Mouse (Mus musculus): ENCODE results near the gene Dlst. TPM values are rescaled to one million over a fixed set of nuclear protein-coding genes. Genes with fewer than 3 reads are reported as not detected.
"Not testable (repeated sequence)": the region's sequence is repeated elsewhere in the genome, so short reads cannot be mapped to it uniquely, and the experiment has no call there.

Dlst gene
- total RNA-seq, 2 experiments from 2014 or later = 348 to 363 TPM

DNA sequence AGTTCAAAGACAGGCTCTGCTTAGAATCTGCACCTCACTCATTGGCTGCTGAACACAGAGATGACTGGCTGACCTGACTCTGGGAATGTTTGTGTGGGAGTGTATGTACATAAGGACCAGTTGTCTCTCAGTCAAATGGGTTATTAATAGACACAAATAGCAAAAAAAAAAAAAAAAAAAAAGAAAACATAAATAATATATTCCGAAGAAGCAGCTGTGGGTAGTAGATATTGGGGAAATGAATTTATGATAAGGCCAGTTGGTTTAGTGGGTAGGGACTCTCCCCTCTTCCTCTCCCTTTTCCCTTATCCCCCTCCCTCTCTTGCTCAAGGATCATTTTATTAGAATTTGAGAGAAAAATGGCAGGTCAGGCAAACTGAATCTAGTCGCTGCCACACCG lies 3.3 kb downstream of the Dlst start:
- no peak for DNase-seq

DNA sequence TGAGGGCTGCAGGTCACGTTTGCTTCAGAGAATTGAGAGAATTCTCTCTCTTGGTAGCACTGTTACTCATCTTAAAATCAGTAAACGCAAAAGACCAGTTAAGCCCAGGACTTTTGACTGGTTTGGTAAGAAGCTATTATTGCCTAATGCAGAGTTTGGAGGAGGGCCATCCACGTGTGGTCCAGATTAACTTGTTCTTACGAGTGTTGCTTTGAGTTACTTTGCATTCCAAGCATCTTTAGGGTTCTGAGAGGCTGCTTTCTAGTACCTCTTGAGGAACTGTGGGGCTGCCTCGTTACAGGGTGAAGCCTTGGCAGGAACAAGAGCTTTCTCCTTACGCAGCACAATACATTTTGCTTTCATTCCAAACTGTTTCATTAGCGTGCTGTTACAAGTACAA lies 5.0 kb downstream of the Dlst start:
- DNase-seq = no peak

DNA sequence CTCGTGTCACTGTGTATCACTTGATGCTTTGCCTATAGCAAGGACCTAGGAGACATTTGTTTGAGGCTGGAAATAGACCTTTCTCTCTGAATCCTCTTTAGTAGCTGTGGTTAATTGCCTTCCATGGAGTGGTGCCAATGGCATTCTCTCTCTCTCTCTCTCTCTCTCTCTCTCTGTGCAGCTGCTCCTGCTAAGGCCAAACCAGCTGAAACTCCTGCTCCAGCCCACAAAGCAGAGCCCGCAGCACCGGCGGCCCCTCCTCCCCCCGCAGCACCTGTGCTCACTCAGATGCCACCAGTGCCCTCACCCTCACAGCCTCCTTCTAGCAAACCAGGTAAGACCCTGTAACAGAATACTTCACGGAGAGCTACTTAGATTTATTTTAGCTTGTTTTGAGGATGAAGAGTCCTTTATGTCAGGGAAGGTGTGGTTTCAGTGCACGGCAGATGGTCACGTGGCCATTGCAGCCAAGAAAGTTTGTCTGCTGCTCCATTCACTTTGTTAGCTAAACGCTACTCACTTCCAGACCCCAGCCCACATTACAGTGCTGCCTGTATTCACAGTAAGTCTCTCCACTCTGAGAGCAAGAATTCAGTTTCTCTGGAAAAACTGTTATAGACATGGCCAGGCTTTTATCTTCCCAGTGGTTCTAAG lies 11.3 kb downstream of the Dlst start:
- DNase-seq = no peak

DNA sequence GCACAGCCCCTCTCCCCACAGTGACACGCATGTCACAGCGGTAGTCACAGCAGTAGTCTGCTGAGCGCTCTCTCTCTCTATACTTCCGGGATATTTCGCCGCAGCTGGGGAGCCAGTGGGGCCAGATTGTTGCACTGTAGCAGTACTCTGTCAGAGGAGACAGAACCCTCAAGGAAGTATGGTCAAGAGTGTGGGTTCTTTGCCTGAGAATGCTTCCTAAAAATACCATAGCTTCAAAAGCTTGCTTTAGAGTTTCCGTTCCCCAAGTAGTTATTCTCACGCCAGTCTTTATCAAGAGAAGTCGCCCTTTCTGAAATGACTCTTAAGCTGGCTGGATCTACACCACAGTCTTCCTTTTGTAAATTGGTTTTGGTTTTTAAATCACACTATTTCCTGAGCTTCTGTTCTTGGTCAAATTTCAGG lies 12.5 kb downstream of the Dlst start:
- no peak for DNase-seq

DNA sequence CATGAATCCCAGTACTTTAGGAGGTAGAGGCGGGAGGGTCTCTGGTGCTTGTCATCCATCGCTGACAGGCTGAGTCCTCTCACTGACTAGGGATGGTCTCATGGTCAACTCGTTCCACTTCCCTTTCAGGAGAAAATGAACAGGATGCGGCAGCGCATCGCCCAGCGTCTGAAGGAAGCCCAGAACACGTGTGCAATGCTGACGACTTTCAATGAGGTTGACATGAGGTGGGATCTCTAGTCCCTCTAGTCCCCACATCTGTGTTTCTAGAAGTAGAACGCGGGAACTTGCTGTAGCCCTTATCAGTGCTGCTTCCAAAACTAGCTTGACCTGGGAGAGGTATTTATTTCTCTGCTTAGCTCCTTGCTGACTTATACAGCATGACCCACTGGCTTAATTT lies 13.0 kb downstream of the Dlst start:
- DNase-seq = no peak

DNA sequence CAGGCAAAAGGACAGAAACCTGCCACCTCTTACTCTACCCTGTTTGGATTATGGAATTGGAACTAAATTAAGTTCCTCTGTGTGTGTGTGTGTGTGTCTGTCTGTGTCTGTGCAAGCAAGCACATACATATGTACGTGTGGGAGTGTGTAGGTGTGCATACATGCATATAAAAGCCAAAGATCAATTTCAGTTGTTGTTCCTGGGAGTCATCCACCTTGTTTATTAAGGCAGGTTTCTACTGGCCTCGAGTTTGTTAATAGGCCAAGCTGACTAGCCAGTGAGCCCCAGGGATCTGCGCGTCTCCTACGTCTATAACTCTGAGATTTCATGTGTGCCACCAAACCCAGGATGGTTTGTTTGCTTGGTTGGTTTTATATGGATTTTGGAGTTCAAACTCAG lies 14.1 kb downstream of the Dlst start:
- DNase-seq = no peak

DNA sequence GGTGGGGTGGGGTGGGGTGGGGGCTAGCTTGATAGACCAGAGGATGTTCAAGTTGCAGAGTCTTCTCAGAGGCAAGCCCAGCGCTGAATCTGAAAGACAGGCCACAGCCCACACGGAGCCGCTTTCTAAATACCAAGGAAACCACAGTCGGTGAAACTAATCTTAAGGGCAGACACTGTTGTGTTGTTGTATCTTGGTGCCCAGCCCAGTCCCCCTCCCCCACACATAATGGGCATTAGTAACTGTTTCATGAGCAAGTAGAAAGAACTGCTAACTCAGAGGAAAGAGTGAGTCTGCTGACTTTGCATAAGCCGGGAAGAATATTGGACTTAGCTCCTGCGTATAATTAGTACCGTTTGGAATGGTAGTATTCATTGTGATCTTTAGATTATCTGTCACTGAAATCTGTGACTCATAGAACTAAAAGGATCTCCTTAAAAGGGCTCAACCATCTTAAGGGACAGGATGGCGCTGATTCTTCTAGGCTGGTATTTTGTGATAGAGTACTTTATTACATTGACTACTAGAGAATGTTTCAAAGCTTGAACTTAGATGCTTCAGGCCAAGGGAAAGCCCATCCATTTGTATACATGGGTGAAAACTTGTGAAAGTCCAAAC lies 16.5 kb downstream of the Dlst start:
- no peak for DNase-seq

DNA sequence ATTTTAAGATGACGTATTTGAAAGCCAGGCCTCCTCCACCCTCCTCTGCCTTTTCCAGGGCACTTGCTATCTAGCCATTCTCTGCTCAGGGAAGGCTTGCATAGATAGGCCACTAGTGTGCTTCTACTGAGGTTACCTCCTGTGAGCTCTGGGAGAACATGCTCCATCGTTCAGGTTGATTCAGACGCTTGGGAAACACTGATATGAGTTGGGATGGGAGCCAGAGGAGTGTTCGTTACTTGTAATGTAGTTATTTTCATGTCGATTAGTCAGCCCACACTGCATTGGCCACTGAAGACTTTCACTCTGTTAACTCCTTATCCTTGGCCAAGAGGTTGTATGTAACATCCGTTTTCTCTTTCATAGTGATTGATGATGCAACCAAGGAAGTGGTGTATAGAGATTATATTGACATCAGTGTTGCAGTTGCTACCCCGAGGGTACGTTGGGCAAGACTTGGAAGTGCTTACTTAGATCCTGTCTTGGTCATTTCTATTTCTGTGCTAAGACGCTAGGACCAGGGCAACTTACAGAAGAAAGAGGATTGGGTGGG lies 18.9 kb downstream of the Dlst start:
- no peak for DNase-seq

DNA sequence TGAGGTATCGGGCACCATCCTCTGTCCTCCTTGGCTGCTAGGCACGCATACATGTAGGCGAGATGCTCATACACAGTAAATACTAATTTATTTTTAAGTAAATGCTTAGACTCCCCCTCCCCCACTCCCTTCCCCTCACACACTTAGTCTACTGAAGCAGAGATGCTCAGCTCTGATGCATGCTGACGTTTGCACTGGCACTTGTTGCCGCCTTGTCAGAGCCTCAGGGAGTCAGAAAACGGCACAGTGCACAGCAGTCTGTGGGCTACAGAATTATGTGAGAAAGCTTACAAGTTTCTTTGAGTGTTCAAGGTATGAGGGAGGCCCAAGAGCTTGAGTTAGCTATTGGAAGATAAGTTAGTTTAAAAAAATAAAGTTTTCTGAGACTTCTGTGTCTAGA lies 20.7 kb downstream of the Dlst start:
- DNase-seq = no peak

DNA sequence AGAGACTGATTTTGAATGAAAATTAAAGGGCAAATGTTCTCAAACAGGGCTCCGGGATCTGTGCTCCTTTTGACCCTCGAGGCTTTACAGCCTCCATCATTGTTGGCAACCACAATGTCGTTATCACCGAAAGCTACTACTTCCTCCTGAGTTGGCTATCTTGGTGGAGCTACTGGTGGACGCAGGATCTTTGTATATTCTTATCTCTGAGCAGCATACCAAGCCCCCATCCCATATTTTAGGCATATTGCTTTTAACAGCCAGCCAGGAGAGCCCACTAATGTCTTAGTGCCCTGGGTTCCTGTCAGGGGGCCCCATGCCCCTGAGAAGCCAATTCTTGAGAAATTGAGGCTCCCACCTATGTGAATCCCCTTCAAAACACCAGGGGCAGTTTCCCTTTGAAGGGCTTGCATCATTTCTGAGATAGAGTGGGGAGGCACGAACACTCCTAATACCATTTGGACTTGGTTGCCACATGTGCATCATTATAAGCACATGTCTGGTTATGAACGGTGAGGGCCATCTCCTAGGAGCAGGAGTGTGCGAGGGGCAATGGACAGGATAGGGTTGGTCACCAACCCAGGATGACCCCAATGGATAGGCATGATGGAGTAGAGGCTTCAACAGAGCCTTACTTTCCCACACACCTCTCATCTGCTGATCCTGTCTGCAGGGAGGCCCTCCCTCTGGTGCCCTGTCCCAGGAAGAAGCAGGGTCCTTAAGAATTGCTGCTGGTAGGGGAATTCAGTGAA lies 23.6 kb downstream of the Dlst start:
- no peak for DNase-seq

DNA sequence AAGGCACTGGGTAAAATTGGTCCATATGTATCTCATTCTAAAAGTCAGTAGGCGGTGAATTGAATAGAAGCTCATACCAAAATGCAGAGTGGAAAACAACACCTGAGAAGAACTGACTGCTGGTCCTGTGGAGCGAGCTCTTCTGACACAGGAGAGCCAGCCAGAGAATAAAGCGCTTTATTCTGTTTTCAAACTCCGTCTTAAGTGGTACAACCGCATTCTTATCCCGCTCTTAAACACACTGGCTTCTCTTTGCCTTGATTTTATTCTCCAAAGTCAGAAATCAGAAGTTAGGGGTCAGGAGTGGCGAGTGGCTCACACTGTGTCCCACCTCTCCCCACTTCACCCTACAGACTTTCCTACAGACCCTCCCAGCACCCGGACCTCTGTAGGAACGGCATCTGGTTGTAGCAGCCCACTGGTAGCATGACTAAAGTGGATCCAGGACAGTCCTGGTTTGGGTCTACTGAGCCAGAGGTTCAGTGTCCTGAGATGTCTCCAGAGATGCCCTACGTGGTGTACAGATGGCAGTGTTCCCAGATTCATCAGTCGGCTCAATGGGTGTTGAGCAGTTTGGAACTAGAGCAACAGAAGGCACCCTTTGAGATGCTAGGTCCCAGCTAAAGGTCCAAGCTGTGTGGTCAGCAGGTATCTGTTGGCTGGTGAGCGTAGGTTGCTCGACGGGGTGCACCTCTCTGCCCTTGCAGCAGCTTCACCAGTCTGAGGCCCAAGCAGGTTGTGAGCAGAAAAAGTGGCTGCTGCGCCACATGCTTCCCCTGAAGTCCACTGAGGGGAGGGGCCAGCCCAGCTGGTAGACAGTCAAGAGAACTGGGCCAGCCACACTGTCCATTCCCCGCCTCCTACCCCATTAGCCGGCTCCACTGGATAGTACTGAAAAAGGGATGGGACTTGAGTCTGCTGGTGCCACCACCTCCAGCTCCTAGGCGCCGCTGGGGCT lies 25.2 kb downstream of the Dlst start:
- no peak for DNase-seq

DNA sequence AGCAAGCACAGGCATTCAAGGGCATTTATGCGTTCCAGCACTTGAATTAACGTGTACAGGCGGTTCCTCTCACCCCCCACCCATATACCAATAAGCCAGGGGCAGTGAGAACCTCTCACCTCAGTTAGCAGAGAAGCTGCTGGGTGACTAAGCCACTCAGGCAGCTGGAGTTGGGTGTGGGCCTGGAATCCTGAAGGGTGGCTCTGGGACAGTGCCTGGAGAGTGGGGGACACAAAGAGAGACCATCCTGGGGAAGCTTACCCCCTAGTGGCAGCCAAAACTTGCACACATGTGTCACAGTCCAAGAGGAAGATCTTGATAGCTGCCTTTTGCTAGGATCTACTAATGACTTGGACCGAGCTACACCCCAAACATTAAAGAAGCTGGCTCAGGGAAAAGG lies 26.0 kb downstream of the Dlst start:
- no peak for DNase-seq

DNA sequence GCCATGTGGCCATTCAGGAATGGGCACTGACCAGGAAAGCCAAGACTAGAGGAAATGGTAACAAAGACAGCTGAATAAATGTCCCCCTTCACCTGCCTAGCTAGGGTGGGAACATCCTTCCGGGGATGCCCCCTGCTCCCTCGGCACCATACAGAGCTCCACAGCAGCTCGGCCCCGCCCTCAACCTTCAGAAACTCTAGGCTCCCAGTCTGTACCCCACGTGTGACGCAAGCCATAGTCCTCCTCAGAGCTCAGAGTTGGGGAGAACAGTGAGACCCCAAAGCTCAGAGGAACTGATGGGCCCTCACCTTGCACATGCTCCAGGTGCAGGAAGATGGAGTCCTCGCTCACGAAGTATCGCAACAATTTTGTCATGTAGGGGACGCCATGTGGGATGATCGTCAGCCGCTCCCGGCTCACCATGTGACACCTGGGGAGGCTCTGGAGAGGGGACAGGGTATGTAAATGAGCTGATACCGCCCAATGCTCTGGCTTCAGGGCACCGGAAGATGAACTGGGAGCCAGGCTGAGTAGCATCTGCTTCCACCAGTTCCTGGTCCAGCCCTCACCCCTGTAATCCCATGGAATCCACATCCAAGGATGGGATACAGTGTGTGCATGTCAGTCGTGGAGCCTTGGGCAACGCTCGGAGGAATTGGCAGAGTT lies 29.5 kb downstream of the Dlst start:
- peak in 1 of 2 experiments; percentile 17 for DNase-seq

DNA sequence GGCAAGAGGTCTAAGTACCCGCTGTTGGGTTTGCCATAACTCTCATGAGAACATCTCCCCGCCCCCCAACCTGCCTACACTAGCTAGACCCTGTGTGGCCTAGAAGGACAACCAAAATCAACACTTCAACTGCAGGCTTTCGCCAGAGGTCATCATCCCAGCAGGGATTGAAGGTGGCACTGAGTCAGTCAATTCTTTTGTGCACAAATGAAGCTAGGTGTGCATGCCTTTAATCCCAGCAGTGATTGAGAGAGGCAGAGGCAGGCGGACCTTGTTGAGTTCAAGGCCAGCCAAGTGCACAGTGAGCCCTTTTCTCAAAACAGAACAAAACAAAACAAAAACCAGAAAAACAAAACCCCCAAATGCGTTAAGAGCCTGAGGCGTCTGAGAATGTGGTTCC lies 30.5 kb downstream of the Dlst start:
- no peak for DNase-seq

DNA sequence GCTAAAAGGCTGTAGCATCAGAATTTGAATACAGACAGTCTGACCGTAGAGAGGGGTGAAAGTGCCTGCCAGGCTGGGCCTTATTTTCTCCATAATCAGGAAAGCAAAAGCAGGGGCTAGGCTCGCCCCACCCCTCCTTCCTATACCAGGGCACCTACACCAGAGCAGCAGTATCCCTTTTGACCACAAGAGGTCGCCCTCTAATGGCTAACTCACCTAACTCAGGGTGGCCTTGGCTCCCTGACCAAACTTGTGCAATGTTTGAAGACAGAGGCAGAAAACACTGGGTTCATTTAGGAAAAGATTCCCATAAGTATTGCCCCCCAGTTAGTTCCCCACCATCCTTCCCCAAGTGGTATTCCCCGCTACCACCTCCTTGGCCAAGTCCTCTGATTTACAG lies 32.2 kb downstream of the Dlst start:
- peak; percentile 87 to 88 for DNase-seq

DNA sequence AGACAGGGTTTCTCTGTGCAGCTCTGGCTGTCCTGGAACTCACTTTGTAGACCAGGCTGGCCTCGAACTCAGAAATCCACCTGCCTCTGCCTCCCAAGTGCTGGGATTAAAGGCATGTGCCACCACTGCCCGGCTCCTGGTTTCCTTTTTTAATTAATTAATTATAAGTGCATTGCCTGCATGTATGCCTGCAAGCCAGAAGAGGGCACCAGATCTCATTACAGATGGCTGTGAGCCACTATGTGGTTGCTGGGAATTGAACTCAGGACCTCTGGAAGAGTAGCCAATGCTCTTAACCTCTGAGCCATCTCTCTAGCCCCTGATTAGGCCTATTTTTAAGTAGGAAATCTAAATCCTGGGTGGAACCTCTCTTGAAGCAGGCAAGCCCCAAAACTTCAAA lies 33.6 kb downstream of the Dlst start:
- not testable (repeated sequence) for DNase-seq

DNA sequence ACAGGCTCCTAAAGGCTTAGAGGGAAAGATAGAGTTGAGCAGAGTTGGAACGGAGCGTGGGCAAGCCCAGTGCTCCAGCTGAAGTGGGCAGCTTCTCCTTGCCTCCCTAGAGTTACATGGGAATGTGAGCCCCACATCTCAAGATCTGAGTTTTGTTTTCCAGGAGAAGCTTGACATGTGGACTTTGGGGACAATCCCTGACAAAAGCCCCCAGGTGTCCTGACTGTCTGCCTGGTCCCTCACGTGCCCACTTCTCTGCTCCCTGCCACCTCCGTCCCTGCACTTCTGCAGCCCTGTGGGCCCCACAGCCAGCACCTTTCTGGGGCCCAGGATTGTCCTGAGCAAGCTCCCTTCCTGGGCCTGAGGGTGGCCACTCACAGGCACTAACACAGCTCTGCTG lies 34.2 kb downstream of the Dlst start:
- DNase-seq = no peak

DNA sequence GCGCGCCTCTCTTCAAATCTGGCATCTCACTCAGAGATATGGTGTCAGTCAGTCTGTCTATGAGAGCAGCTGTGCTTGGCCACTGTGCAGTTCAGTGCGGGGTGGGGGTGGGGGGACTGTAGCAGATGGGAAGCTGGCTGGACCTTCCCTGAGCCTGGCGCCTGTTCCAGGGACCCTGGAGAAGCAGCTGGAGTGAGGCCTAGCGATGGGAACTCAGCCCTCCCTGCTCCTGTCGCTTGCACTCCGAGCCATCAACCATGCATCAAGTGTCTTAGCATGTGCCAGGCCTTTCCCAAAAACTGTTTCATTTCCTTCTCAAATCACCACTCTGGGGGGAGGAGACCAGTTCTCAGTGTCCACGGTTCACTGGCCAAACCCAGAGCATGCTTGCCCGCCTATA lies 35.0 kb downstream of the Dlst start:
- DNase-seq = no peak

DNA sequence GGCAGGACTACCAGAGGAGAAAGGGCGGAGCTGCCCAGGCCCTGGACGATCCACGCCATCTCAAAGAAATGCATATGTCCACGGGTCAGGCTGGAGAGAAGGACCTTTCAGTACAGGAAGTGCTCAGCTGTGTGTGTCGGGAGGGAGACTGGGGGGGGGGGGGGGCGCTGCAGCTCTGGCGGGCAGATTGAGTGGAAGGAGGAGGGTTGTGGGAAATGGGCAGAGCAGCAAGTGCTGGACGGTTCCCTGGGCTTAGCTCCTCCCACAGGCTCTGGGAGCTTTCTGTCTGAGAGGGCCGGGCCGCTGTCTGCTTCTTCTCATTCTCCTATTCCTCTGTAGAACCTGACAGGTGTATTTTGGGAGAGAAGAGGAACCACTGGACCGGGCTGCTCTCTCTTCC lies 35.7 kb downstream of the Dlst start:
- DNase-seq = no peak

DNA sequence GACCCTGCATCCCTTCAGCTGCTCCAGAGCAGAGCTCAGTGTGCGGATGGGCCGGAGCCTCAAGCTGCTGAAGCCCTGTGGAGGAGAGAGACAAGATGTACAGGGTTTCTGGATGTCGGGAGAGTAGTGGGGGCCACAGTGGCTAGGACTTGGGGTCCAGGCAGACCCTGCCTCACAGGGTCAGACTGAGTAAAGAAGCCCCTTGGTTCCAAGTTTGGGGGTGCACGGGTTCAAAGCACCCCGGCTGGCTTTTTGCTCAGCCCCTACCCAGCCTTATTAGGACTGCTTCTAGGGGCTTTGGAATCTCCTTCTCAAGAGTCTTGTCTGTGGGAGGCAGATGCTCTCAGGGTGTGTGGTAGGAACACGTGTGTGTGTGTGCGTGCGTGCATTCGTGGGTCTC lies 36.2 kb downstream of the Dlst start:
- DNase-seq = no peak

DNA sequence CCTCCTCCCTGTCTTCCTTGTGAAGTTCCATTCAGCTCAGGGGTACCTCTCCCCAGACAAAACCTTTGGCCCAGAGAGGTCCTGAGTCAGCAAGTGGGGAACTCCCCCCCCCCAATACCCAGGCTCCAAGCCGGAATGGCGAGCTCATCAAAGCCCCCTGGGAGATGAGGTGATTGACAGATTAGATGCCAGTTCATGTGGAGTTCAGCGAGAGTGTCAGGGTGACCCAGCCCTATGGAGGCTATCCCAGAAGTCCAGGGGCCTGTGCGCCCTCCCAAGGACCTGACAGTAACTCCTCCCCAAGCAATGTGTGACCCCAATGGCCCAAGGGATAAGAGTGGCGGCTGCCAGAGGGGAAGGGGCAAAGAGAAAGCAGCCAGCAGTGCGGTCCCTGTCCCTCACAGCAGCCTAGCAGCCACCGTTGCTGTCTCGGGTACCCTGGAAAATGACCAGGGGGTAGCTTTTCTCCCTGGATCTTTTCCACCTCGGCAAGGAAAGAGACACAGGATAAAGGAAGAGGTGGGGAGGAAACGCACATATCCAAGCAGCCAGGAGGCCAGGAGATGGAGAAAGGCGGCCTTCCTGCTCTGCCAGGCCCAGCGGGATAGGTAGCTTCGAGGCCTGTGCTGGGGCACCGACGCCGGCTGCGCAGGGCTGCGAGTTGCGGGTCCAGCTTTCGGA lies 39.8 kb downstream of the Dlst start:
- no peak for DNase-seq
